Mouse (Mus musculus) lung, adult 2 months (tissue): Measurements from ENCODE around the gene Gnb1.

Experiments
- CTCF ChIP-seq: fragments of 200-500 bp; IDR thresholded peaks from 2 replicates; pipeline ENCODE4 v1.5.1; 2011; ENCODE audit warnings: mild to moderate bottlenecking, low read length, control low read depth; ENCODE audit not compliant: insufficient read depth
- POLR2A ChIP-seq: fragments of 200-500 bp; IDR thresholded peaks from 2 replicates; pipeline ENCODE4 v1.6.1; 2011; ENCODE audit warnings: low read depth, mild to moderate bottlenecking, control low read depth, low read length, borderline replicate concordance; ENCODE audit errors: extremely low read depth

DNA sequence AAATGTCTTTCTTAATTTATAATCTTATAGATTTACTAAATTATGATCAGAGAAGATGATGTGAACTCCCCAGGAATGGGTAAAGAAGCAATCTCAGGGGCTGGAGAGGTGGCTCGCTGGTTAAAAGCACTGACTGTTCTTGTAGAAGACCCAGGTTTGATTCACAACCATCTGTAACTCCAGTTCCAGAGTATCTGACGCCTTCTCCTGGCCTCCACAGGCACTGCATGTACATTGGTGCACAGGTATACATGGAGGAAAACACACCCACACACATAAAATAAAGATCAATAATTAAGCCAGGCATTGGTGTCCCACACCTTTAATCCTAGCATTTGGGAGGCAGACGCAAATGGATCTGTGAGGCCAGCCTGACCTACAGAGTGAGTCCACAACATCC, 48.4 kb upstream of the Gnb1 start:
- no peak for TF ChIP-seq CTCF
- TF ChIP-seq POLR2A, result no peak
